Mouse (Mus musculus) thymus, postnatal 4 days (tissue): Measurements from ENCODE around the gene Gm43191.
"Not testable (repeated sequence)": the region's sequence is repeated elsewhere in the genome, so short reads cannot be mapped to it uniquely, and the experiment has no call there.

Source experiments
- DNase-seq: peaks from one replicate; pipeline ENCODE4 v3.0.0; 2021

The Gm43191 gene

GRCm38 (mm10) chr3:116681160-116681559 is at the start of gene Gm43191:
Gm43191 (minus strand) TSS chr3:116681260.
- DNase-seq: no peak

- no peak for DNase-seq
Measured at GRCm38 (mm10) chr3:116729483-116730174, 48.6 kb upstream of the Gm43191 start.

GRCm38 (mm10) chr3:116726807-116727206 is 45.7 kb upstream of the Gm43191 start:
- no peak for DNase-seq

GRCm38 (mm10) chr3:116723496-116724481 is 42.7 kb upstream of the Gm43191 start:
- DNase-seq: no peak

- DNase-seq: no peak
Measured at GRCm38 (mm10) chr3:116722980-116723379, 41.9 kb upstream of the Gm43191 start.

- no peak for DNase-seq
Measured at GRCm38 (mm10) chr3:116718951-116719350, 37.9 kb upstream of the Gm43191 start.

- no peak for DNase-seq
Measured at GRCm38 (mm10) chr3:116713031-116713430, 32.0 kb upstream of the Gm43191 start.

GRCm38 (mm10) chr3:116712436-116712881 is 31.4 kb upstream of the Gm43191 start, which contains the start of gene Slc35a3:
Slc35a3 (minus strand) TSS chr3:116712831.
- no peak for DNase-seq

- peak; percentile 82 for DNase-seq
Measured at GRCm38 (mm10) chr3:116711624-116712435, 30.8 kb upstream of the Gm43191 start.

- no peak for DNase-seq
Measured at GRCm38 (mm10) chr3:116710941-116711340, 29.9 kb upstream of the Gm43191 start.

GRCm38 (mm10) chr3:116705637-116706204 is 24.7 kb upstream of the Gm43191 start:
- DNase-seq: no peak

GRCm38 (mm10) chr3:116703835-116704234 is 22.8 kb upstream of the Gm43191 start:
- no peak for DNase-seq

- DNase-seq: no peak
Measured at GRCm38 (mm10) chr3:116702647-116703272, 21.7 kb upstream of the Gm43191 start.

- DNase-seq: no peak
Measured at GRCm38 (mm10) chr3:116701601-116702000, 20.5 kb upstream of the Gm43191 start.

- no peak for DNase-seq
Measured at GRCm38 (mm10) chr3:116698786-116699185, 17.7 kb upstream of the Gm43191 start.

GRCm38 (mm10) chr3:116695666-116695985 is 14.6 kb upstream of the Gm43191 start:
- no peak for DNase-seq

- no peak for DNase-seq
Measured at GRCm38 (mm10) chr3:116694955-116695665, 14.1 kb upstream of the Gm43191 start.

- no peak for DNase-seq
Measured at GRCm38 (mm10) chr3:116694312-116694711, 13.3 kb upstream of the Gm43191 start.

GRCm38 (mm10) chr3:116664281-116664680 is 16.8 kb downstream of the Gm43191 start:
- DNase-seq: not testable (repeated sequence)

GRCm38 (mm10) chr3:116662463-116662863 is 18.6 kb downstream of the Gm43191 start, which contains the start of gene Mfsd14a:
Mfsd14a (minus strand) TSS chr3:116662677.
- DNase-seq: peak; percentile 100

- no peak for DNase-seq
Measured at GRCm38 (mm10) chr3:116661870-116662414, 19.1 kb downstream of the Gm43191 start.
